Mouse (Mus musculus) megakaryocyte, embryonic 14.5 days (primary cell): ENCODE measurements around the gene Capn12.

Source experiments
- FLI1 ChIP-seq: IDR thresholded peaks from 2 replicates; pipeline ENCODE4 v1.6.1; 2012; ENCODE audit warnings: low read length, inconsistent platforms, mixed read lengths
- GATA1 ChIP-seq: IDR thresholded peaks from 3 replicates; pipeline ENCODE4 v1.6.1; 2012; ENCODE audit warnings: mixed read lengths, low read length, inconsistent platforms, borderline replicate concordance

GRCm38 (mm10) chr7:28870901-28871664 lies 10.1 kb upstream of the Capn12 start:
- TF ChIP-seq GATA1 = no peak
- no peak for TF ChIP-seq FLI1
